Mouse (Mus musculus) megakaryocyte, embryonic 14.5 days (primary cell): ENCODE measurements around the gene Chchd10. TPM values are rescaled to one million over a fixed set of nuclear protein-coding genes. Genes with fewer than 3 reads are reported as not detected.

Experiments used
- H3K27me3 ChIP-seq: replicated peaks from 2 replicates; pipeline ENCODE3; 2012; ENCODE audit warnings: inconsistent platforms
- H3K36me3 ChIP-seq: replicated peaks from 2 replicates; pipeline ENCODE3; 2012; ENCODE audit warnings: low read length, inconsistent platforms, mixed read lengths
- H3K4me1 ChIP-seq: 2 replicates; pipeline ENCODE4 v1.6.1; 2012; ENCODE audit warnings: inconsistent platforms
- H3K4me3 ChIP-seq: replicated peaks from 2 replicates; pipeline ENCODE3; 2012; ENCODE audit warnings: moderate library complexity, mild to moderate bottlenecking, inconsistent platforms
- H3K9me3 ChIP-seq: 2 replicates; pipeline ENCODE4 v1.6.1; 2012; ENCODE audit warnings: inconsistent platforms
- FLI1 ChIP-seq: IDR thresholded peaks from 2 replicates; pipeline ENCODE4 v1.6.1; 2012; ENCODE audit warnings: low read length, inconsistent platforms, mixed read lengths
- GATA1 ChIP-seq: IDR thresholded peaks from 3 replicates; pipeline ENCODE4 v1.6.1; 2012; ENCODE audit warnings: mixed read lengths, low read length, inconsistent platforms, borderline replicate concordance
- polyA plus RNA-seq: library from polyadenylated mRNA; stranded (reverse); fragments of >175 nt; gene quantifications from 2 replicates; pipeline ENCODE4 v1.2.3, GENCODE M21; 2012; ENCODE audit warnings: low replicate concordance; ENCODE audit not compliant: insufficient read depth

The Chchd10 gene
- polyA plus RNA-seq, 1 experiment, result 113 TPM

DNA sequence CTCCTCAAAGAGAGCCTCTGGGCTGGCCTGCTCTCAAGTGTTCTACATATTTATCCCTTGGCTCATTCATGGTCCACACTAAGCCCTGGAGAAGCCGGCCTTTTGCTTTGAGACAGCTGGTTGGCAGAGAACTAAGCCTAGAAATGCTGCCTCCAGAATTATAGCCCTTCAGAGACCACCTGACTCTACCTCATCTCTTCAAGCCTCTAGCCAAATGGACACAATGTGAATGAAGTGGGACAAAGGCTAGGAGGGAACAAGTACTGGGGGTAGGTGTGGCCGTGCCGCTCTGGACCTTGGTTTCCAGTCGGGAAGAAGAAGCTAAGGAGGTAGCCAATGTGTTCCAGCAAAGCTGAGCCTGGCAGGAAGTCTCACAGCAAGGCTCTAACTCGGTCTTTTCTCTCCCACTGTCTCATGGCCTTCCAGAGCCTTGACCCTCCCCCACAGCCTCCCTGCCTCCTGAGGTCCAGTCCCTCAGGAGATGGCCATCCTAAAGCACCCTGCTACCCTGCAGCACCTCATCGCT is 34.8 kb upstream of the Chchd10 start:
- Histone ChIP-seq H3K27me3 (no peaks in the 10 kb centered on the region), H3K36me3 (peaks cover 95% of the 10 kb centered on the region), H3K4me3 (no peak overlapping the region), H3K9me3 (no peaks in the 10 kb centered on the region), H3K4me1 (peaks cover 34% of the 10 kb centered on the region)
- no peak for TF ChIP-seq GATA1
- no peak for TF ChIP-seq FLI1

DNA sequence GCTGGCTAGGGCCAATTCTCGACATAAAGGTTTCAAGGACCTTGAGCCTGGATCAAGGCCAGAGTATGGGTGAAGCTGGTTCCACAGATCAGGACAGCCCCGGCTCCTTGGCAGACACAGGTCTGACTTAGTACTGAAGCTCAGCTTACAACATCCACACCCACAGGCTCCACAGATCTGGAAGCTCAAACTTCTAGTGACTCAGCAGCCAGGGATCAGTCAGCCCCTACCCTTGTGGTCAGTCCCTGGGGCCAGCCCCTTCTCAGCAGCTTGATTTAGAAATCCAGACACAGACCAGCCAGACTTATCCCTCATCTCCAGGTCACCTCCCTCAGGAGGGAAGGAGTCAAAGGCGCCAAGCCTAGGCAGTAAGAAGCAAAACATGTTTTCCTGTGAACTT is 34.1 kb upstream of the Chchd10 start:
- Histone ChIP-seq H3K36me3 (peaks cover 99% of the 10 kb centered on the region), H3K27me3 (no peaks in the 10 kb centered on the region), H3K4me3 (no peak overlapping the region), H3K4me1 (peaks cover 27% of the 10 kb centered on the region), H3K9me3 (no peaks in the 10 kb centered on the region)
- TF ChIP-seq GATA1, result no peak
- no peak for TF ChIP-seq FLI1

DNA sequence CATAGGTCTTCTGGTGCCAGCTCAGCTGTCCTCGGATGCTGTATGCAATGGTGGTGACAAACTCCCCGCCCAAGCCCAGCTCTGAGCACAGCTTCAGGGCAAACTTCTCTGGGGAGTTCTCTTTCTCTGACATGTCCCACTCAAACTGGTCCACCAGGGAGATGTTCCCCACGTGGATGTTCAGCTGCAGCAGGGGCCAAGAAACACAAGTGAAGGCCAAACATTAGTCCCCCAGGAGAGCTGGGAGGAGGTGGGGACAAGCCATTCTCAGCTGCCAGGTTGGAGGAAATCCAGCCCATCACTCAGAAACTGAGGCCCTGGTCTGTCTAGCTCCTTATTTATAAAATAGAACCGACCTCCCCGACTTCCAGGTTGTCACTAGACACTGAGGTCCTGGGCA is 28.5 kb upstream of the Chchd10 start:
- Histone ChIP-seq H3K27me3 (no peaks in the 10 kb centered on the region), H3K4me3 (no peak overlapping the region), H3K36me3 (peaks cover 93% of the 10 kb centered on the region), H3K4me1 (peaks cover under 1% of the 10 kb centered on the region; the same call in 1 of the 2 replicates), H3K9me3 (no peaks in the 10 kb centered on the region)
- TF ChIP-seq GATA1 (no peak), FLI1 (no peak)

DNA sequence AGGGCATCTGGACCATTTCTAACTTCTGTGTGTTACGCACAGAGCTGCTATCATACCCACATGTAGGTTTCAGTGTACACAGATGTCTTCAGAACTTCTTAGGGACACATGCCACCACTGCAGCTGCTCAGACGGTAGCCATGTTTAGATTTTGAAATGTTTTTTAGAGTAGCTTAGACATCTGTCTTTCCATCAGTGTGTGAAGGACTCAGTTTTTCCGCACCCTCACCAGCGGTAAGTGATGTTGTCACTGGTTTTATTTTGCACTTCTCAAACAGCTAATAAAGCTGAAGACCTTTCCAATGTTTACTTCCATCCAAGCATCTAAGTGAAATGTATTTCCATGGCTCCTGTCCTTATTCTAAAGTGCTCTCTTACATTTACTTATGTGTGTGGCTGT is 26.0 kb upstream of the Chchd10 start:
- Histone ChIP-seq H3K4me3 (no peak overlapping the region), H3K4me1 (peaks cover 19% of the 10 kb centered on the region), H3K27me3 (no peaks in the 10 kb centered on the region), H3K9me3 (no peaks in the 10 kb centered on the region), H3K36me3 (peaks cover 92% of the 10 kb centered on the region)
- no peak for TF ChIP-seq GATA1
- TF ChIP-seq FLI1, result no peak

DNA sequence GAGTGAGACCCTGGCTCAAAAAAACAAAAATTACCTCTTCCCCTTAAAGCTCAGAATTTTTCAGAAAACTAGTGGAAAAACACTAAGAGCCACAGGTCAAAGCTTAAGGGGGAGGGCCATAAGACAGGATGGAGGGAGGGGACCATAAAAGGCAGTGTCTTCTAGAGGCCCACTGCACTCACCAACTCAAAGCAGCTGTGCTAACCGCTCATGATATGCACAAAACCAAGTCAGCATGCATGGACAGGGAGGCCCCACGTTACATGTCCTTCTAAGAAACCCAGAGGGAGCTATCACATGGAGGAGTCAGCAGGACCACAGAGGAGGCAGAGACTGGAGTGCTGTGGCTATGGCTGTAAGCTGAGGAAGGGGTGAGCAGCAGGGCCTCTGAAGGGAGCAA is 22.2 kb upstream of the Chchd10 start:
- no peaks in the 10 kb centered on the region for H3K9me3 ChIP-seq
- TF ChIP-seq GATA1 (no peak), FLI1 (no peak)
- H3K4me3 ChIP-seq, result no peak overlapping the region
- peaks cover 85% of the 10 kb centered on the region for H3K36me3 ChIP-seq
- H3K27me3 ChIP-seq, result no peaks in the 10 kb centered on the region
- H3K4me1 ChIP-seq, result peaks cover 44% of the 10 kb centered on the region

DNA sequence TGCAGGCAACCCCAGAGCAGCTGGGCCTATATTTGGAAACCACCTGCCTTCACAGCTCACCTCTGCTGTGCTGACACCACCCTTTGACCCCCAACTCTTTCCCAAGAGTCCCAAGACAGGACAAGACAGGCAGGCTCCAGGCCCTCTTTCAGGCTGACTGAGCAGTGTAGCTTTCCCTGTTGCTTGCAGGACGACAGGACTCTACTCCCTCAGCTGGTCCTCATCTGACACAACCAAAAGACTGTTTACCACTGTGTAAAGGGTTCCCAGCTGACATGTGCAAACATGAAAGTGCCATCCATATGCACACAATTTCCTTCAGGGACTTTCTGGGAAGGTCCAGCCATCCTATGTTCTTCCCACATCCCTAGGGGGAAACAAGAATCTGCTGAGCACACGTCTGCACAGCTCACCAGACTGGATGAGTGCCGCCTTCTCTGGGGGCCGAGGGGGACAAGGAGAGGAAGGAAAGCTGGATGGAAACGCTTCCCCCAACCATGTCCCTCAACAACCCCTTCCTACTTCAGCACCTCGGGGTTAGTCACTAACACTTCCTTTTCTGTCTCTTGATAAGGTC is 19.8 kb upstream of the Chchd10 start:
- Histone ChIP-seq H3K36me3 (peaks cover 83% of the 10 kb centered on the region), H3K27me3 (no peaks in the 10 kb centered on the region), H3K9me3 (no peaks in the 10 kb centered on the region), H3K4me3 (no peak overlapping the region), H3K4me1 (peaks cover 56% of the 10 kb centered on the region)
- no peak for TF ChIP-seq FLI1

DNA sequence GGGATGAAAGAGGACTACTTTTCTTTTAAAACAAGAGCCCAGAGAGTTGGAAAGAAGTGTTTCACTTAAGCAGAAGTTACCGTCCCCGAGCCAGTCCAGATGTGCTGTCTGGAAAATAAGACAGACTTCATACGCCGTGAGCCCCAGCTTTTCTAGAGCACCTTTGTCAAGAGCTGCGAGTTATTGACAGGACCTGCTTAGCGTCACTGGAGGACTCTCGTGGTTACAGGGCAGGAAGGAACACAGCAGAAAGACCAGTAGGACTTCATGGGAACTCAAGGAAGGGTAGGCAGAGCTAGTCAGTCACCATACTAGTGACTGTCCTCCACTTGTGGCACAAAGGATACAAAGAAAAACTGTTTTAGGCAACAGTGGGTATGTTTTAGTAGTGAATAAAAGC is 17.4 kb upstream of the Chchd10 start:
- TF ChIP-seq FLI1, result no peak
- Histone ChIP-seq H3K4me3 (no peak overlapping the region), H3K27me3 (no peaks in the 10 kb centered on the region), H3K36me3 (peaks cover 80% of the 10 kb centered on the region), H3K9me3 (no peaks in the 10 kb centered on the region), H3K4me1 (peaks cover 74% of the 10 kb centered on the region)

DNA sequence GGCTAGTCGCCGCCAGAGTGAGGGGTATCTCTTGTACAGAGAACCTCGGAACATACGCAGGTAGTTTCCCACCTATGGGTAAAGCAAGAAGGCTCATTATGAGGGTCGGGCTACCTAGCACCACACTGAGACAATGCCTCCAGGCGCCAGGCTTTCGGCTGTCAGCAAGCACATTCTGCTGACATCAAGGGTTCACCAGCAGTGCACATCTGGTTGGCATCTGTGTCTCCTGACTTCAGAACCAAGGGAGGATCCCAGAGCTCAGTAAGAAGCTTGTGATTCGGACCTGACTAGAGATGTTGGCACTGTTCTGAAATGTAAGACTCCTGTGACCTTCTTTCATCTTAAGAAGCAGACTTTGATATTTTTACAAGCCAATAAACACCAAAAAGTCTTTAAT is 16.1 kb upstream of the Chchd10 start:
- no peak for TF ChIP-seq FLI1
- no peak for TF ChIP-seq GATA1
- peaks cover 66% of the 10 kb centered on the region for H3K4me1 ChIP-seq
- H3K36me3 ChIP-seq, result peaks cover 68% of the 10 kb centered on the region
- H3K27me3 ChIP-seq, result no peaks in the 10 kb centered on the region
- no peak overlapping the region for H3K4me3 ChIP-seq
- no peaks in the 10 kb centered on the region for H3K9me3 ChIP-seq

DNA sequence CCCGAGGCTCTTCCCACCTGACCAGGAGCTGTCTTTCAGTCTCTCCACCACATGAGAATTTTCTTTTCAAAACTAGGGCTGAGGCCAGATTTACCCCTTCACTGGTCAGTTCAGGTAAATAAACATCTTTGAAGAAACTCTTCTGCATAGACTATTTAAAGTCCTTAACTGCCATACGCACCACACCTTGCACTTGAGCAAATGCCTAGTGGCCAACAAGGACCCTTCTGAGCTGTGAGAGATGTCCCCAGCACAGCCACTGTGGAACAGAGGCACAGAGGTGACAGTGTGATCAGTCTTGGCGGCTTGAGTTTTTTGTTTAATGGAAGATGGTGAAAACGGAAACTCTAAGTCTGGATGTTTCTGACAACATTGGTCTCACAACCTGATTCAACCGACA is 13.9 kb upstream of the Chchd10 start:
- Histone ChIP-seq H3K36me3 (peaks cover 51% of the 10 kb centered on the region), H3K27me3 (no peaks in the 10 kb centered on the region), H3K4me3 (no peak overlapping the region), H3K4me1 (peaks cover 65% of the 10 kb centered on the region), H3K9me3 (no peaks in the 10 kb centered on the region)
- no peak for TF ChIP-seq FLI1
- TF ChIP-seq GATA1, result no peak

DNA sequence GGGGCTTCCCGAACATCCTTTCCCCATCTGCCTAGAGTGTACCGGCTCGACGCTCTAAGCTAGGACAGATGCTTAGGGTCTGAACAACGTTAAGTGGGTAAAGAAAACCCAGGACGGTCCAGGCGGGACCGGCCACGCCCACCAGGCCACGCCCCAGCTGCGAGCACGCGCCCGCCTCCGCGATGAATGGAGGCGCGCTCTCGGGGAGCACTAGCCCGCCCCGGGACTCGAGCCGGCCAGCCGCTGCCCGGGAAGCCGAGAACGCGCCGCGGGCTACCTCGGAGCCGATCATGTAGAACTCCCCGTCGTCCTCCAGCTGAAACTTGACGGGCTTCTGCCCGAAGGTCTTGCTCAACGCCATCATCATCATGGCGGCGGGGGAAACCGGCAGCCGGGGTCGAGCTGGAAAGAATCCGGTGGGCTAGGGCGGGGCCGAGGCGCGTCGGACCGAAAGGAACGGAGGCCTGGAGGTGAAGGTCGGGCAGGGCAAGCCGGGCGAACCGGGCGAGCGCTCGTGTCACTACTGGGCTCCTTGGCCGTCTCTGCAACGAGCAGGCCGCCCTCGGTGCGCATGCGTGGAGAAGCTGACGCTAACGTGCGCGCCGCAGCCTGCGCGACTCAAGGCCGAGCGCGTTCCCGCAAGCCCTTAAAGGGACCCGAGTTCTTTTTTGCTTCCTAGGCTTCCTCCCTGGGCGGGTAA is 11.8 kb upstream of the Chchd10 start, which contains the start of gene Smarcb1:
Smarcb1 (minus strand) TSS at position 592 of the 700 bp plus-strand sequence.
- Histone ChIP-seq H3K4me1 (peaks cover 63% of the 10 kb centered on the region), H3K4me3 (peak within 1 kb of the TSS; percentile 99), H3K36me3 (peaks cover 33% of the 10 kb centered on the region), H3K27me3 (peaks cover 9% of the 10 kb centered on the region), H3K9me3 (no peaks in the 10 kb centered on the region)
- TF ChIP-seq FLI1 (no peak), GATA1 (no peak)
